Mouse (Mus musculus) stomach, postnatal 0 days (tissue): ENCODE results near the gene Rpl37a. TPM values are rescaled to one million over a fixed set of nuclear protein-coding genes. Genes with fewer than 3 reads are reported as not detected.

Source experiments
- ATAC-seq: fragments of 200-750 bp; cut with Nextera tagmentation; 2 replicates; pipeline ENCODE4 v1.8.0; 2017; ENCODE audit not compliant: low FRiP score, low TSS enrichment
- DNase-seq: peaks from one replicate; pipeline ENCODE4 v3.0.0-alpha.2; 2016; ENCODE audit warnings: low spot score
- H3K27ac ChIP-seq: fragments of 300-500 bp; sonication (generic); replicated peaks from 2 replicates; pipeline ENCODE4 v1.5.1; 2014; ENCODE audit warnings: mild to moderate bottlenecking, control low read depth
- H3K27me3 ChIP-seq: fragments of 300-500 bp; sonication (generic); 2 replicates; pipeline ENCODE4 v1.6.1; 2014; ENCODE audit warnings: low read length; ENCODE audit not compliant: control insufficient read depth, insufficient read depth
- H3K36me3 ChIP-seq: fragments of 300-500 bp; sonication (generic); 2 replicates; pipeline ENCODE4 v1.6.1; 2014; ENCODE audit warnings: low read length, mixed read lengths; ENCODE audit not compliant: control insufficient read depth, insufficient read depth
- H3K4me1 ChIP-seq: fragments of 300-500 bp; sonication (generic); replicated peaks from 2 replicates; pipeline ENCODE4 v1.6.1; 2014; ENCODE audit warnings: antibody characterized with exemption; ENCODE audit not compliant: control insufficient read depth, insufficient read depth
- H3K4me2 ChIP-seq: fragments of 300-500 bp; sonication (generic); replicated peaks from 2 replicates; pipeline ENCODE4 v1.6.1; 2014; ENCODE audit warnings: low read depth, mild to moderate bottlenecking, control low read depth, moderate library complexity
- H3K4me3 ChIP-seq: fragments of 300-500 bp; sonication (generic); 2 replicates; pipeline ENCODE4 v1.5.1; 2014; ENCODE audit warnings: low read depth, low read length, control low read depth
- H3K9ac ChIP-seq: fragments of 300-500 bp; sonication (generic); 2 replicates; pipeline ENCODE4 v1.6.1; 2014; ENCODE audit warnings: mild to moderate bottlenecking, low read length, control low read depth, mixed read lengths
- H3K9me3 ChIP-seq: fragments of 300-500 bp; sonication (generic); 2 replicates; pipeline ENCODE4 v1.6.1; 2016; ENCODE audit warnings: low read length; ENCODE audit not compliant: control insufficient read depth
- CTCF ChIP-seq: IDR thresholded peaks from 2 replicates; pipeline ENCODE4 v1.5.1; 2016; ENCODE audit warnings: antibody characterized with exemption, low read depth, mild to moderate bottlenecking, moderate library complexity
- EP300 ChIP-seq: optimal IDR thresholded peaks from 2 replicates; pipeline ENCODE3; 2016; ENCODE audit warnings: antibody characterized with exemption
- WGBS: fragments of 180-500 bp; shearing (Covaris S2); extraction: QIAGEN DNeasy Blood & Tissue Kit; methylation state at CpG from one replicate; pipeline ENCODE4 v1.1.7; 2014; 5-methylcytosine and 5-hydroxymethylcytosine counted together
- polyA plus RNA-seq: library from polyadenylated mRNA; unstranded; fragments of >200 nt; fragmentation: Nextera tagmentation; extraction: Ambion mirVana; gene quantifications from 2 replicates; pipeline ENCODE4 v1.2.1, GENCODE M21; 2015

Rpl37a gene
- polyA plus RNA-seq, 1 experiment from 2014 or later = 2,231 TPM

- H3K9ac ChIP-seq = peak overlapping the region; percentile 90
- no peaks in the 10 kb centered on the region for H3K9me3 ChIP-seq
- ATAC-seq (peak; percentile 45), DNase-seq (no peak)
- 0 out of 2 replicates have a peak, but pooled peaks cover 3% of the 10 kb centered on the region for H3K4me1 ChIP-seq
- H3K27ac ChIP-seq = peak overlapping the region; percentile 90
- peaks cover 10% of the 10 kb centered on the region; the same call in 1 of the 2 replicates for H3K36me3 ChIP-seq
- no peak for TF ChIP-seq CTCF
- no peak for TF ChIP-seq EP300
- H3K27me3 ChIP-seq = no peaks in the 10 kb centered on the region
- peak overlapping the region; percentile 69 for H3K4me2 ChIP-seq
- H3K4me3 ChIP-seq = peak overlapping the region; percentile 74
- WGBS = under 1% methylated on average over 17 of the region's 17 CpGs
Measured at GRCm38 (mm10) chr1:72711684-72712083, 594 bp downstream of the Rpl37a start.

GRCm38 (mm10) chr1:72714547-72714946, 3.5 kb downstream of the Rpl37a start:
- no peak for TF ChIP-seq CTCF
- TF ChIP-seq EP300 = no peak
- DNase-seq = no peak
- Histone ChIP-seq H3K27me3 (no peaks in the 10 kb centered on the region), H3K4me2 (no peak overlapping the region), H3K4me1 (0 out of 2 replicates have a peak, but pooled peaks cover 3% of the 10 kb centered on the region), H3K4me3 (no peak overlapping the region), H3K27ac (no peak overlapping the region), H3K36me3 (peaks cover 10% of the 10 kb centered on the region; the same call in 1 of the 2 replicates), H3K9me3 (no peaks in the 10 kb centered on the region), H3K9ac (no peak overlapping the region)
- 62% methylated on average over 4 of the region's 4 CpGs for WGBS
- ATAC-seq = no peak

- Histone ChIP-seq H3K4me1 (0 out of 2 replicates have a peak, but pooled peaks cover 3% of the 10 kb centered on the region), H3K9me3 (no peaks in the 10 kb centered on the region), H3K9ac (no peak overlapping the region), H3K27ac (no peak overlapping the region), H3K36me3 (peaks cover 10% of the 10 kb centered on the region; the same call in 1 of the 2 replicates), H3K4me2 (no peak overlapping the region), H3K4me3 (no peak overlapping the region), H3K27me3 (no peaks in the 10 kb centered on the region)
- ATAC-seq = no peak
- no peak for DNase-seq
- WGBS = 76% methylated on average over 1 of the region's 1 CpGs
- no peak for TF ChIP-seq CTCF
- TF ChIP-seq EP300 = no peak
Measured at GRCm38 (mm10) chr1:72715065-72715464, 4.0 kb downstream of the Rpl37a start.

GRCm38 (mm10) chr1:72715593-72716361, 4.7 kb downstream of the Rpl37a start:
- H3K4me3 ChIP-seq = no peak overlapping the region
- no peak overlapping the region for H3K9ac ChIP-seq
- H3K4me1 ChIP-seq = 0 out of 2 replicates have a peak, but pooled peaks cover 3% of the 10 kb centered on the region
- H3K27ac ChIP-seq = no peak overlapping the region
- WGBS = 68% methylated on average over 3 of the region's 3 CpGs
- DNase-seq (no peak), ATAC-seq (no peak)
- H3K27me3 ChIP-seq = no peaks in the 10 kb centered on the region
- no peaks in the 10 kb centered on the region for H3K9me3 ChIP-seq
- TF ChIP-seq EP300 = no peak
- no peak for TF ChIP-seq CTCF
- no peak overlapping the region for H3K4me2 ChIP-seq
- peaks cover 10% of the 10 kb centered on the region; the same call in 1 of the 2 replicates for H3K36me3 ChIP-seq

- no peak for ATAC-seq
- no peak overlapping the region for H3K27ac ChIP-seq
- DNase-seq = no peak
- TF ChIP-seq CTCF (no peak), EP300 (no peak)
- no peak overlapping the region for H3K4me2 ChIP-seq
- no peaks in the 10 kb centered on the region for H3K9me3 ChIP-seq
- H3K4me1 ChIP-seq = 0 out of 2 replicates have a peak, but pooled peaks cover 3% of the 10 kb centered on the region
- no peak overlapping the region for H3K4me3 ChIP-seq
- no peak overlapping the region for H3K9ac ChIP-seq
- H3K27me3 ChIP-seq = no peaks in the 10 kb centered on the region
- peaks cover 10% of the 10 kb centered on the region; the same call in 1 of the 2 replicates for H3K36me3 ChIP-seq
- 44% methylated on average over 2 of the region's 2 CpGs for WGBS
Measured at GRCm38 (mm10) chr1:72716421-72716820, 5.3 kb downstream of the Rpl37a start.

GRCm38 (mm10) chr1:72716926-72717325, 5.8 kb downstream of the Rpl37a start:
- no peak overlapping the region for H3K9ac ChIP-seq
- TF ChIP-seq CTCF (peak; percentile 99), EP300 (no peak)
- peak; percentile 45; the same call in 1 of the 2 replicates for ATAC-seq
- H3K36me3 ChIP-seq = peaks cover 10% of the 10 kb centered on the region; the same call in 1 of the 2 replicates
- H3K4me1 ChIP-seq = 0 out of 2 replicates have a peak, but pooled peaks cover 3% of the 10 kb centered on the region
- DNase-seq = peak; percentile 80
- no peaks in the 10 kb centered on the region for H3K27me3 ChIP-seq
- no peak overlapping the region for H3K4me2 ChIP-seq
- H3K27ac ChIP-seq = no peak overlapping the region
- no peak overlapping the region for H3K4me3 ChIP-seq
- no peaks in the 10 kb centered on the region for H3K9me3 ChIP-seq
- WGBS = 8% methylated on average over 5 of the region's 5 CpGs
